Mouse (Mus musculus) limb, embryonic 14.5 days (tissue): ENCODE data around the gene Nutf2-ps1. TPM values are rescaled to one million over a fixed set of nuclear protein-coding genes. Genes with fewer than 3 reads are reported as not detected.

ENCODE experiments used
- ATAC-seq: fragments of 200-750 bp; cut with Nextera tagmentation; 2 replicates; pipeline ENCODE4 v1.8.0; 2017; ENCODE audit warnings: low read depth, moderate number of reproducible peaks, moderate TSS enrichment; ENCODE audit not compliant: low FRiP score
- DNase-seq: peaks from one replicate; pipeline ENCODE4 v3.0.0-alpha.2; 2015; ENCODE audit warnings: low spot score
- H3K27ac ChIP-seq: fragments of 300-500 bp; sonication (generic); replicated peaks from 2 replicates; pipeline ENCODE4 v1.5.1; 2014; ENCODE audit warnings: low read depth, mild to moderate bottlenecking, low read length, moderate library complexity, mixed read lengths
- H3K27me3 ChIP-seq: fragments of 300-500 bp; sonication (generic); 2 replicates; pipeline ENCODE4 v1.6.1; 2014; ENCODE audit warnings: low read length, mixed read lengths; ENCODE audit not compliant: control insufficient read depth, insufficient read depth
- H3K36me3 ChIP-seq: fragments of 300-500 bp; sonication (generic); 2 replicates; pipeline ENCODE4 v1.6.1; 2014; ENCODE audit warnings: mild to moderate bottlenecking, low read length, moderate library complexity, mixed read lengths; ENCODE audit not compliant: control insufficient read depth, insufficient read depth
- H3K4me1 ChIP-seq: fragments of 300-500 bp; sonication (generic); 2 replicates; pipeline ENCODE4 v1.6.1; 2014; ENCODE audit warnings: antibody characterized with exemption, low read length, mixed read lengths; ENCODE audit not compliant: control insufficient read depth, insufficient read depth
- H3K4me2 ChIP-seq: fragments of 300-500 bp; sonication (generic); replicated peaks from 2 replicates; pipeline ENCODE4 v1.6.1; 2014; ENCODE audit warnings: low read depth, mild to moderate bottlenecking, low read length, moderate library complexity; ENCODE audit not compliant: severe bottlenecking
- H3K4me3 ChIP-seq: fragments of 300-500 bp; sonication (generic); replicated peaks from 2 replicates; pipeline ENCODE4 v1.5.1; 2014; ENCODE audit warnings: low read length
- H3K9ac ChIP-seq: fragments of 300-500 bp; sonication (generic); 2 replicates; pipeline ENCODE4 v1.6.1; 2014; ENCODE audit warnings: mild to moderate bottlenecking, low read depth, low read length, moderate library complexity; ENCODE audit not compliant: severe bottlenecking
- H3K9me3 ChIP-seq: fragments of 300-500 bp; sonication (generic); 2 replicates; pipeline ENCODE4 v1.6.1; 2016; ENCODE audit warnings: low read length; ENCODE audit not compliant: control insufficient read depth
- POLR2A ChIP-seq: fragments of 200-500 bp; IDR thresholded peaks from 2 replicates; pipeline ENCODE4 v1.8.0; 2012; ENCODE audit warnings: inconsistent platforms, mild to moderate bottlenecking, moderate library complexity, borderline replicate concordance; ENCODE audit not compliant: insufficient read depth, insufficient read length; ENCODE audit errors: extremely low read depth
- WGBS: fragments of 180-500 bp; shearing (Covaris S2); extraction: QIAGEN DNeasy Blood & Tissue Kit; methylation state at CpG from one replicate; pipeline ENCODE4 v1.1.7; 2014; 5-methylcytosine and 5-hydroxymethylcytosine counted together
- polyA plus RNA-seq, 2 experiments: library from polyadenylated mRNA; depleted of rRNA in 1 of 2; stranded (reverse) in 1 of 2; unstranded in 1 of 2; fragments of >200 nt; fragmentation: Nextera tagmentation in 1 of 2; extraction: Ambion mirVana in 1 of 2; gene quantifications; 2 replicates each; pipeline versions ENCODE4 v1.2.1 to v1.2.3; 2012 to 2014

Gene Nutf2-ps1
- polyA plus RNA-seq, 2 experiments = 52.1 to 300 TPM

DNA sequence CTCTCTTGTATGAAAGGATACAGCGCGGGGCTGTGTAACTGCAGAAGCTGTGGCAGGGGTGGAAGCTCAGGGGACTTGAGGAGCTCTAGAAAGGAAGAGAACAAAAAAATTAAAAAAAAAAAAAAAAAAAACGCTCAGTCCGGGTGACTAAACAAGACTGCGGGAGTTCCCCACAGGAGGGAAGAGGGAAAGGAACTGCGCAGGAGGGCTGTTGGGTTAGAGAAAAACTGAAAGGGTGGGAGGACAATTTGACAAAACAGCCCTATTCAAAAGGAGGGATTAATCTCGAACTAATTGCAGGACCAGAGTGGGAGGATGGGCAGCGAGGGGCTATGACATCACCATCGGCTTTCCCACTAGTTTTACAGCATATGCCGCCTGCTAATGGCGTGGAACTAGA, 21.0 kb downstream of the Nutf2-ps1 start:
- no peaks in the 10 kb centered on the region for H3K4me1 ChIP-seq
- H3K9ac ChIP-seq = no peak overlapping the region
- no peak for ATAC-seq
- WGBS = 43% methylated on average over 11 of the region's 11 CpGs
- DNase-seq = no peak
- TF ChIP-seq POLR2A = no peak
- H3K4me2 ChIP-seq = no peak overlapping the region
- no peaks in the 10 kb centered on the region for H3K36me3 ChIP-seq
- no peaks in the 10 kb centered on the region for H3K27me3 ChIP-seq
- H3K27ac ChIP-seq = no peak overlapping the region
- no peak overlapping the region for H3K4me3 ChIP-seq
- H3K9me3 ChIP-seq = no peaks in the 10 kb centered on the region

DNA sequence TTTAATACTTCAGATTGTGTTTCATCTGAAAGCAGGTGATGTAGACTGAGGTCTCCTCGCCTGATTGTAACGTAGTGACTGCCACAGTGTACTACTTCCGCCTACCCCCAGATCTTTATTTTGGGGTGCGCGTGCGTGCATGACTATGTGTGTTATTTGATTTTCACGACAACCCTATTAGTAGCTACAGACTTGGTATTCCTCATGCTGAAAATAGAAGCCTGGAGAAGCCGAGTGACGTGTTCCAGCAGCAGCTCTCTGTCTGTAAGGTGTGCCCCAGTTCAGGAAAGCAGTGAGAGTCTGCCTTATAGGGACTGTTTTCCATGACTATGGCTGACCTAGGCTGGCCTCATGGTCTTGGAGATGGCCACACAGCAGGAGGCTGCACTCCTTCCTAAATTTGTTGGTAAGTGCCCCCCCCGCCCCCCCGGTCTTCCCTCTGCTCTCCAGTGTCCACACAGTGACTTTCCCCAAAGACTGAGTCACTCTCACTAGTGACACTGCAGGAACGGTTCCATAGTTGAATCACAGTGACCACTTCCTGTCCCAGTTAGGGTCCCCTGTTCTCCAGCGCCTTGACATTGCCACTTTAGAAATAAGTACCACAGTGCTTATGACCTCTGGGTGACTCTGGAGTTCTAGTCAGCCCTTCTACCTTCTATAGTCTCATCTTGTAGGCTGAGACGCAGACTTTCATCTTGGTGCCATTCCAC, 23.1 kb downstream of the Nutf2-ps1 start:
- Histone ChIP-seq H3K4me2 (no peak overlapping the region), H3K27me3 (no peaks in the 10 kb centered on the region), H3K9ac (no peak overlapping the region), H3K9me3 (no peaks in the 10 kb centered on the region), H3K36me3 (no peaks in the 10 kb centered on the region), H3K4me3 (no peak overlapping the region), H3K27ac (no peak overlapping the region), H3K4me1 (no peaks in the 10 kb centered on the region)
- no peak for TF ChIP-seq POLR2A
- ATAC-seq (no peak), DNase-seq (no peak)
- 90% methylated on average over 14 of the region's 14 CpGs for WGBS

DNA sequence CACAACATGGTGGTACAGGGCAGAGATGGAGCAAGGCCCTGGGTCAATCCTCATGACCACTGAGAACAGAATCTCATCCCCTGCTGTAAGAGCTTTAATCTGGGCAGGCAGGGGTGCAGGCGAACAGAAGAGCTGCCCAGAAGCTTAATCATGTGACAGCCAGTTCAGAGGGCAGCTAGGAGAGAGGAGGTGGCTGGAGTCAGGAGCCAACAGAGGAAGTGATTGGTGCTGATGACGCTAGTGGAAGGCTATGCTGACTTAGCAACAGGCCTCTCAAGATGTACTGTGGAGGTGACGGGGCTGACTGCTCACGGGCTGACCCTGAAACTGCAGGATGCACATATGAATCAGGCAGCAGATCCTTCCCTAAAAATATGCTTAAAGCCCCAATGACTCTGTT, 24.7 kb downstream of the Nutf2-ps1 start:
- Histone ChIP-seq H3K4me2 (no peak overlapping the region), H3K9ac (no peak overlapping the region), H3K4me1 (no peaks in the 10 kb centered on the region), H3K36me3 (no peaks in the 10 kb centered on the region), H3K27me3 (no peaks in the 10 kb centered on the region), H3K4me3 (no peak overlapping the region), H3K9me3 (no peaks in the 10 kb centered on the region), H3K27ac (no peak overlapping the region)
- DNase-seq = no peak
- no peak for TF ChIP-seq POLR2A
- WGBS = 45% methylated on average over 4 of the region's 4 CpGs
- ATAC-seq = no peak

DNA sequence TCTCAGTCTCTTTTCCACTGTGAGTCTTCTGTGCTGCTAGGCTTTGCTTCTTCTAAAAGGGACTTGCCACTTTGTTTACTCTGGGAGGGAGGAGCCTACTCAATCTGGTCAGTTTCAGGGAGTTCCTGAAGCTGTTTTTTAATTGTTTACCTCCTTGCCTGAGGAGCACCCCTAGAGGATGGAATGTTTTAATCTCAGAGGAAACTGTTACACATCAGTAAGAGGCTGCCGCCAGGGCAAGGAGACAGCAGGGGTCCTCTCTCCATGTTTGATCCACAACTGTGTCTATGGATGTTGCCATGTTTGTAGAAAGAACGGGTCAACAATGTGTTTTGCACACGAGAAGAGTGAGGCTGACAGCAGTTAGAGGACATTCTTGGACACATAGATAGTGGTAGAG, 28.4 kb downstream of the Nutf2-ps1 start:
- 79% methylated on average over 3 of the region's 3 CpGs for WGBS
- no peaks in the 10 kb centered on the region for H3K9me3 ChIP-seq

DNA sequence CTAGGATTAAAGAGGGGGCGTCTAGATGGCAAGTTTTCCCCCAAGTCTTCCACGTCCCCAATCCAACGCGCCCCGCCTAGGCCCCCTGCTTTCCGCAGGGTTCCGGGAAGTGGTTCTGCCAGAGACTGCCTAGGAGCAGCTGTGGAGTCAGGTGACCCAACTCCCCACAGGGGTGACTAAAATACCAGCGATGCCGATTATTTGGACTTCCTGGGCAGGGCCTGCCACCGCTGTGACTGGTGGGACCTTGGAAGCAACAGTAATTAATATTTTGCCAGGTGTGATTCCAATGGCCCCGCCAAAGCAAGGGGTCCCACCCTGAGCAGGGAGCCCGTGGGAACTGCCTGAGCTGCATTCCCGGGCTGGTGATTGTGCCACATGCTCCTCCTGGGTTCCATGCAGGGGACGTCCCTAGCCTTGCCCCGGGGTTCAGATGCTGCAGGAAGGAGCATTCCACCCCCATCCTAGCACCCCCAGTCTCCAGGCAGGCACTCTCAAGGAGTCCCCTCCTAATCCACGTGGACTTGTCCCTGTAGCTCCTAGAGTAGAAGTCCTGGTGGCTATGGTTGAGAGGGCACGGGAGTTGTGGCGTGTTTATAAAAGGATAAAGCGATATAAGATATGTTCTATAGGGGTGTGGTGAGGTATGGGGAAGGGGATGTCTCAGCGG, 31.5 kb downstream of the Nutf2-ps1 start:
- peak overlapping the region; percentile 14 for H3K4me3 ChIP-seq
- DNase-seq (peak; percentile 60), ATAC-seq (peak; percentile 30; the same call in 1 of the 2 replicates)
- H3K27me3 ChIP-seq = no peaks in the 10 kb centered on the region
- no peak for TF ChIP-seq POLR2A
- peak overlapping the region; percentile 44 for H3K9ac ChIP-seq
- H3K4me1 ChIP-seq = peaks cover 11% of the 10 kb centered on the region
- 25% methylated on average over 20 of the region's 20 CpGs for WGBS
- H3K27ac ChIP-seq = no peak overlapping the region
- H3K36me3 ChIP-seq = no peaks in the 10 kb centered on the region
- H3K4me2 ChIP-seq = peak overlapping the region; percentile 45
- no peaks in the 10 kb centered on the region for H3K9me3 ChIP-seq

More for the DNA sequence above, 28.4 kb downstream of the Nutf2-ps1 start:
- DNase-seq (no peak), ATAC-seq (no peak)
- no peak for TF ChIP-seq POLR2A
- Histone ChIP-seq H3K27ac (no peak overlapping the region), H3K4me3 (no peak overlapping the region), H3K36me3 (no peaks in the 10 kb centered on the region), H3K4me1 (peaks cover 11% of the 10 kb centered on the region), H3K9ac (no peak overlapping the region), H3K4me2 (no peak overlapping the region), H3K27me3 (no peaks in the 10 kb centered on the region)
